Mouse (Mus musculus) lung, postnatal 36 days (tissue): ENCODE results near the gene Frmpd1.

Source experiments
- DNase-seq: peaks from one replicate; pipeline ENCODE4 v3.0.0; 2022; ENCODE audit warnings: mixed read lengths

The Frmpd1 gene

DNA sequence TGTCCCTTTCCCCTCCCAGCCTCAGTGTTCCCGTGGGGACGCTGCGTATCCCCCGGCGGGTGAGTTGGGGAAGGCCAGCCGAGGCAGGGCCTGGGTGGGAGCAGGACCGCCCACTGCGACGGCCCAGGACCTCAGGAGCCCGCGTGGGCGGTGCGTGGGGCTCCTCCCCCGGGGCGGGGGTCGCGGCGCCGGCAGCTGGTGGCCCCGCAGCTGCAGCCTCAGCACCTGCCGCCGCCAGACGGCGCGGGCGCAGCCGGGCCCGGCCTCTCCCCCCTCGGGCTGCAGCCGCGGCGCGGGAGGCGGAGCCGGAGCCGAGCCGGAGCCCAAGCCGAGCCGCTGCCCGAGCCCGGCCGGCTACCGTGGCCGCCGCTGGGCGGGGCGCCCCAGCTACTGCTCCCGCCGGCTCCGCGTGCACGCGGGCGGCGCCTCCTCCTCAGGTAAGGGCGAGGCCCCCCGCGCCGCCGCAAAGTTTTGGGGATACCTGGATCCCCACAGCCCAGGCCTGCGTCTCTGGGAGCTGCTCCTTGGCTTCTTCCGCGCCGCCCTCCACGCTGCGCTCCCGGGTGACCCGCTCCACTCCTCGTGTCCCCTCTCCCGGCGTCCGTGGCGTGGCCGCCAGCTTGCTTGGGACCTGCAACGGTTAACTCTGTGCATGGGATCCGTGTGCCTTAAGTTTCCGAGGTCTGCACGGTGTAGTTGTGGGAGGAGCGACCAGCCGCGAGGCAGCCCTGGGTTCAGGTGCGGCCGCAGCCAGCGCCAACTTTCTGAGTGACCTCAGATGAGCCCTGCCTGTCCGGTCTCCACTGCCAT, at the start of gene Frmpd1:
Gene Frmpd1, plus strand, starts transcription at position 355 of the 810 bp plus-strand sequence.
- DNase-seq: peak; percentile 54

DNA sequence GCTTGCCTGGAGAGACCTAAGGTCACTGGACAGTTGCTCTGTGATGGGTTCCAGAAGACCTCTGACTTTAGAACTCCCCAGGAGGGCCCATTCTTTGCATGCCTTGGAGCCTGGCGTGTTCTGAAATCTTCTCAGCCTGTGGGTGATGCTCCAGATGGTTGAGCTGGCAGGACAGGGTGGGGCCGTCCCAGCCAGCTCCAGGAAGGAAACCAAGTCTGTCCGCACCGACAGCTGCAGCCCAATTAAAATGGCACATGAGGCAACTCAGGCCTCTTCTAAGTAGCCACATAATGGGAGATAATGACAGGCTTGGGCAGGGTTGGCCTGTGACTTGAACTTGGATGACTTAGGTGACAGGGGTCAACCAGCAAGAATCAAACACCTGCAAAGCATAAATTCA, 47.0 kb upstream of the Frmpd1 start:
- DNase-seq: no peak

DNA sequence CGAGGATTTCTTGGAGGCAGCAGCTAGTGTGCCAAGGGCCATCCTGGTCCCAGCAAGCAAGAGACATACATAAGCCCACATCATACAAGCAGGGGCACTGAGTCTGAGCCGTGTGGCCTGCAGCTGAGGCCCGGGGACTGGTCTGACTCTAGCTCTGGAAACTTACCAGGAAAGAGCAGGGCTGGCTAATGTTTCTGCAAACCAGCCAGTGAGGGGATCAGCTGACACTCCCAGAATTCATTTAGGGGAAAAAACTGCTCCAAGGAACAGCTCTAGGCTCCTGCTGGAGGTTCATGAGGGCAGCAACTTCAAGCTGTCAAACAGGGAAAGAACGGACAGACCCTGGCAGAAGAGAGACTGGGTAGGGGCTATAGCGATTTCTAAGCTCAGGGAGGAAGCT, 42.8 kb upstream of the Frmpd1 start:
- DNase-seq: no peak

DNA sequence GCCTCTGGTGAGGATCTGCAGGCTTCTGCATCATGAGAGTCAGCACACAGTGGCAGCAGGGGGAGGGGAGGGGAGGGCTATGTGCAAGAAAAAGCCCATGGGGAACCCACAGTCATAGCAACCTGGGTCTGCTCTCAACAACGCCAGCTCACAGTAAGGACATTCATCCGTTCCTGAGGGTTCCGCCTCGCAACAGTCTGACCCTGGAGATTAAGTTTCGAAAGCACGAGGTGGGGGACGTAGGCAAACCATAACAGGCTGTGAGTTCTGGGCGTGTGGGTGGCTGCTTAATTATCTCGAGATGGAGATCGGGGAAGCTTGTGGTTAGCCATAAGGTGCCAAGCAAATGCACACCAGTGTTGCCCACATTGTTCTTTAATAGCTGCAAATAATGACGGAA, 42.3 kb upstream of the Frmpd1 start:
- no peak for DNase-seq

DNA sequence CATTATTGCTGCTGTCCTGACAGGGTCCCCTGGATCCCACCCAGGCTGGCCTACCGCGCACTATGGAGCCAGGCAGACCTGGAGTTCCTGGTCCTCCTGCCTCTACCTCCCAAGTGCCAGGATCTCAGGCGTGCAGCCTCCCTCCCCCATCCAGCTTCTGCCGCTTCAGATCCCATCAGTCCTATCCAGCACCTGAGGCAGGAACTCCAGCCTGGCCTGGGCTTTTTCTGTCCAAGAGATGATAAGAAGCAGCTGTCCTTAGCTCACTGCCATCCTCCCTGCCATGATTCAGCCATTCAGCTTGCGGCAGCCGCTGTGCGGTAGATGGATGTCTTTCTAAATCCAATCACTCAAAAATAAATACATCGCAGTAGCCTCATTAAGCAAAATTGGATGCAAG, 41.7 kb upstream of the Frmpd1 start:
- no peak for DNase-seq

DNA sequence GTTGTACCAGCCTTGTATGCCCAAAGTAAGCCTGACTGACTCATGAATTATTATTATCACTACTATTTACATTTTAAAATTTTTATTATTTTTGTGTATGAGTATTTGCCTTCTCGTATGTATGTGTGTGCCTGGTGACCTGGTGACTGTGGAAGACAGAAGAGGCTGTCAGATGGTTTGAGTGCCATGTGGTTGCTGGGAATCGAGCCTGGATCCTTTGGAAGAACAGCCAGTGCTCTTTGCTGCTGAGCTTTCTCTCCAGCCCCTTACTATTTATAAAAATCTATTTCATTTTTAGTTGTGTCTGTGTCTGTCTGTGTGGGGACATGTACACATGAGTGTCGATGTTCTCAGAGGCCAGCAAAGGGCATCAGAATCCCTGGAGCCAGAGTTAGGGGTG, 28.2 kb upstream of the Frmpd1 start:
- no peak for DNase-seq

DNA sequence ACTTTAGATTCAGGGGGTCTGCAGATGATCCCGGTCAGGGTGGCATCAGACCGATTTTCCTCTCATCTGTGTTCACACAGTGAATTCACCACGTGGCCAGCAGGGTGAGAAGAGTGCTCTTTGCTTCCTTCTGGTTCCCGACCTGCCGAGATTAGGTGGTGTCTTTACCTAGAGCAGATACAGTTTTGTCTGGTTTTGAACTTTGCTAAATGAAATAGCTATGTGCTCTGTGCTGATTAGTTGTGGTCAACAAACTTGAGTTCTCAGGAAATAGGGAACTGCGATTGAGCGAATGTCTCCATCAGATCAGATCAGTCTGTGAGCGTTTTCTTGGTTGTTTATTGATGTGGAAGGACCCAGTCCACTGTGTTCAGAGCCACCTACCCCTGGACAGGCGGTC, 26.1 kb upstream of the Frmpd1 start:
- DNase-seq: no peak

DNA sequence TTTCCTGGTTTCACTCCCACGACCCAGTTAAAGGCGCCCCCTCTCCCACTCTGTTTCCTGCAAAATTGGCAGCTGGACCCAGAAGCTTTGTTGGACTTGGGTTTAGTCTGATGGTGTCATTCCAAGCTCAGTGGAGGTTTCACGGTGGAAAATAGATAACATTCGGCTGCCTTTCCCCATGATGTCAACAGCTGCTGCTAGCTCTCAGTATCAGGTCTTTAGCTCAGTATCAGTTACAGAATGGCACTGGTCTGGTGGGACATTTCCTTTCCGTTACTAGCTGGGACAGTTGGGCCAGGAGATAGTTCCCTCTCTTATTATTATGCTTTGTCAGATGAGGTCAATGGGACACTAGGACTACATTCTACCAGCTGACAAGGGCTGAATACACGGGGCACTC, 23.9 kb upstream of the Frmpd1 start:
- DNase-seq: no peak

DNA sequence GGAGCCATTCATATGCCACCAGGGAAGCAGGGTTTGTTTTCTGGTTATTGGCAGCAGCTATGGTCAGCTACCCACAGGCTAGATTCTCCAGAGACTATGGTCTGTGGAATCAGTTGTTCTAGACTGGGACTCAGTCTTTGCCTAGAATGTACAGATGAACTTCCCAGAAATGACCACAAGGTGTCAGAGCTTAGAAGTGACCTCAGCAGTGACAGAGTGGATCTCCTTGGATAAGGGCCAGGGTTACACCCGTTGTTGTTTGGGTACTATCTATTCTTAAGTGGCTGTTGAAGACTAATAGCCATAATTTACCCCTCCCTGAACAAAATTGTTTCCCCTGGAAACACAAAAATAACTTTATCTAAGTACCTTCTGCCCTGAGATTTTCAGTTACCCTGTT, 21.0 kb upstream of the Frmpd1 start:
- DNase-seq: peak; percentile 66

DNA sequence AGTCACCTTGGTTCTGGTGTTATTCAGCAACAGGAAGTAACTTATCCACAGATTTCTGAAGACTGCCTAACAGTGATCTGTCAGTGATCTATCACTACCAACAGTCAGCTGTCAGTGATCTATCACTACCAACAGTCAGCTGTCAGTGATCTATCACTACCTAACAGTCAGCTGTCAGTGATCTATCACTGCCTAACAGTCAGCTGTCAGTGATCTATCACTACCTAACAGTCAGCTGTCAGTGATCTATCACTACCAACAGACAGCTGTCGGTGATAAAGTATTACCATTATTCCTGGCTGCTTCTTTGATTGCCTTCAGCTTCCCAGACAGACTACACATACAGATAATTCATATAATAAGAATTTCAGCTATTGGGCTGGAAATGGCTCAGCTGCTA, 19.2 kb upstream of the Frmpd1 start:
- no peak for DNase-seq

DNA sequence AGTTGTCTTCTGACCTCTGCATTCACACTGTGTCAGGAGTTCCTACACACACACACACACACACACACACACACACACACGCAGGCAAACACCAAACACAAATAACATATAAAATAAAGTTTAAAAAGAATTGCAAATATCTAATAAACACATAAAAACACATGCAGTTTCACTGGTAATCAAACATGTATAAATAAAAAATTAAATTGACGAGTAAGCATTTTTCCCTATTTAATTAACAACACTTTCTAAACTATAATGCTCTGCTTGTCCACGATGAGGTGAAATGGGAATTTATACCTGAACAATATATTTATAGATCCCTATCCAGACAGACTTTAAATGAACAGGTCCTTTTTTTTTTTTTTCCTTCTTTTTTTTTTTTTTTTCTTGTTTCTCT, 18.7 kb upstream of the Frmpd1 start:
- no peak for DNase-seq

DNA sequence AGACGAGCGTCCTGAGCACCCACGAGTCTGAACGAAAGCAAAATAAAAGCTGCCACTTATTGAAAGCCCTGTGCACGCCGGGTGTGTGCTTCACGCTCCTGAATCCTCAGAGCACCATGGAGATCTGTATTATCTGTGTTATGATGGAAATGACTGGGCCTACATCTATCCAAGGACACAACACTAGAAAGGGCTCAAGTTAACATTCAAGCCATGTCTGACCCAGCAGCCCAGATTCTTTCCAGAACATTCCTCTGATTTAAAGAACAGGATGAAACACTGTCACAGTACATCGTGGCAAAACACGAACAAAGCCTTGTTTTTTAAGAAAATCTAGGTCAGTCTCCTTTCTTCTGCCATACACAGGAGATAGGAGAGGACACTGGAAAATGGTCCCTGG, 13.3 kb upstream of the Frmpd1 start:
- no peak for DNase-seq

DNA sequence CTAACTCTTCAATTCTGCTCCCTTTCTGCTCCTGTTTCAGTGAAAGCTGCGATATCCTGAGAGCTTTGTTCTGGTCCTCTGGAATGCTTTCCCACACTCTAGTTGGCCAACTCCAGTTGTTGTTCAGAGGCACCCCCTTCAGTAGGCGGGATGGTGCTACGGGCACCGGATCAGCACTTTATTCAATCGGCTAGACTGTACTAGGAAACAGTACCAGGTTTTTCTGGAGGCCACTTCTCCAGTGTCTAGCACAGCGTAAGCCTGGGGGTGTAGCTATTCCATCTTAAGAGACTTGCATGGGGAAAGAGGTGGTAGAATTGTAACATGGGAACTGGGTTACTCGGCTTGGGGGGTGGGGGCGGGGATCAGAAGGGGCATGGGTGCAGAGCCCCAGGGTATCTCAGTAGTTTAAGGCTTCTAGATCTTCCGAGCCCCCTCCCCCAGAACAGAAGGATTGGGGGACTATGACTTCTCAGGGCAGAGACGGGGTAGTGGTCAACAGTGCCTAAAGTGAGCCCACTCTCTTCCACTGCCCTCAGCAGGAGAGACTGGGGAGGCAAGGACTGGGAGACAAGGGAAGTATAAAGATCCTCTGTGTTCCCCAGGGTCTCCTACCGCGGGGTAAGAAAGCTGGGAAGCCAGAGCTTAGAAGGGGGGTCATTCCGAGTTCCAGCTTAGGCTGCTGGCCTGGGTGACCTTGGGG, 706 bp upstream of the Frmpd1 start:
- DNase-seq: no peak

DNA sequence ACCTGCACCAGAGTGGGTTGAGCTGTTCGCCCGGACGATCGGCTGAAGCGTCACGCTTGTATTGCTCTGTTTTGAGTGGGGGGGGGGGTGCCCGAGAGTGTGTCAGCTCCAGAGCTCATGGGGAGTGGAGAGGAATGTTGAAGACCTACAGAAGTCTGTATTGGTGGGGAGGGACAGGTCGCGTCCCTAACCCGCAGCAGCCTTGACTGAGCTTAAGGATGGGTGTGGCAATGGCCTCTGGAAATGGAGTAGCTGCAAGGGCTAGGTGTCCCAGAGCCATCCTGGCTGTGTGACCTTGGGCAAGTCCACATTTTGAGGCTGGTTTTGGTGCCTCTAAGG, 625 bp downstream of the Frmpd1 start:
- DNase-seq: no peak

DNA sequence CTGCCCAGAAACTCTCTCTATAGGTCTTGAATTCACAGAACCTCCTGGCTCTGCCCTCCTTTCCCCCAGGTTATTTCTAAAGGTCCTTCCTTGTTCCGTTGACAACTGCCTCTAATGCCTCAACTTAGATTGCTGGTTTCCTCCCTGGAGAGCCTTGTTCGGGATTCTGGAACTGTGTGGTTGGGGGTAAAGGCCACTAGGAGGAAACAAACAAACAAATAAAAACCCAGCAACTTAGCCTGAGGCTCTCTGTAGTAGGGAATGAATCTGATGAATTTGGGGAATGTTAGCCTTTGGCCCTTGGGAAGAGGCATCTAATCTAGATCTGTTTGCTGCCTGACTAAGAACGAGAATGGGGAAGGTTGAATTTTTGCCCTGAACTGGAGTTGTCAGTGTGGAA, 13.6 kb downstream of the Frmpd1 start:
- DNase-seq: no peak

DNA sequence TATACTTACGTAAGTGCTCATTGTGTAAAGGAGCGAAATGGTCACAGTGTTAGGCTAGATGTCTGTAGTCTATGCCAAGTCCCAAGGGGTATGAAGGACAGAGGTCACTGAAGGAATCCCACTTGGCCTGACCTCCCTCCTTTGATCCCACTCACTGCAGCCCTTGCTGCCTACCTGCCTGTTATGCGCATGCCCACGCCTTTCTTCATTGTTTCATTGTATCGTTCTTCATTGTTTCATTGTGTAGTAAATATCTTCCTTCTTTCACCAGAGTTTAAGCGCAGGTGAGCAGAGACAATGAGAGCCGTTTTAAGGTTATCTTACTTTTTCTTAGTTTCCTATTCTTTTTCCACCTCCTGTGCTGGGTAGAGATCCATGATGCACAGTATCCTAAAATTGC, 18.6 kb downstream of the Frmpd1 start:
- no peak for DNase-seq

DNA sequence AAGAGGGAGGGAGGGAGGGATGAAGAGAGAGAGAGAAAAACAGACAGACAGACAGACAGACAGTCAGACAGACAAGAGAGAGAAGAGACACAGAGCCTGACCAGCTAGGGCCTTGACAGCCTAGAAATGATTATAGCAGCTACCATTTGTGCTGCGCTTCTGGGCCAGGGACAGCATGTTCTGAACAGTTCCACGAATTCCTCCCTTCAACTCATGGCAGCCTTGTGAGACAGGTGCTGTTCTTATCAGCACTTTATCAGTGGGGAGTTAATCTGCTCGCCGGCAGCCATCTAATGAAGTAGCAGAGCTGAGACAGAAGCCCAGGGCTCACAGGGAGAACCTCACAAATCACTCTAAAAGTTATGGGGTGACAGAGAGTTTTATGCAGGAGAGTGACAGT, 22.8 kb downstream of the Frmpd1 start:
- DNase-seq: no peak

DNA sequence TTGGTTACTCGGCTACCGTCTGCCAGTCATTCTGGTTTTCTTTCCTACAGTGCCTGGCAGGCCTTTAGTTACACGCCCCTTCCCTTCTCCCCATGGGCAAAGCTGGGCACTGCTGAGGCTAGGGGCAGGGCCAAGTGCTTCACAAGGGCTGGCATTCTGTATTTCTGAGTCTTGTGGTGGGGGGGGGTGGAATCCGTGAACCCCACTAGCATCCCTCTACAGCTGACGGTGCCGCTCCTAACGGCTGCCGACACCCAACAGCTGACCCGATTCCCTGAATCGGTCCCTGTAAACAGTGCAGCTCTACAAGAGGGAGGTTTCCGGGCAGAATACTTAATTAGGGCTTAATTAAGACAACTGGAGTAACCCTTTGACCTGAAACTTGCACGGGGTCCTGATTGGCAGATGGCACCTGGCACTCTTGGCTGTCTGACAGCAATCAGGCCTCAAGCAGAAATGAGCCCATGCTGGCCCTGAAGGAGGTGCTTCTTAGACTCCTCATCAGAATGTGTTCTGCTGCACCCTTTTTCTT, 24.2 kb downstream of the Frmpd1 start:
- no peak for DNase-seq

DNA sequence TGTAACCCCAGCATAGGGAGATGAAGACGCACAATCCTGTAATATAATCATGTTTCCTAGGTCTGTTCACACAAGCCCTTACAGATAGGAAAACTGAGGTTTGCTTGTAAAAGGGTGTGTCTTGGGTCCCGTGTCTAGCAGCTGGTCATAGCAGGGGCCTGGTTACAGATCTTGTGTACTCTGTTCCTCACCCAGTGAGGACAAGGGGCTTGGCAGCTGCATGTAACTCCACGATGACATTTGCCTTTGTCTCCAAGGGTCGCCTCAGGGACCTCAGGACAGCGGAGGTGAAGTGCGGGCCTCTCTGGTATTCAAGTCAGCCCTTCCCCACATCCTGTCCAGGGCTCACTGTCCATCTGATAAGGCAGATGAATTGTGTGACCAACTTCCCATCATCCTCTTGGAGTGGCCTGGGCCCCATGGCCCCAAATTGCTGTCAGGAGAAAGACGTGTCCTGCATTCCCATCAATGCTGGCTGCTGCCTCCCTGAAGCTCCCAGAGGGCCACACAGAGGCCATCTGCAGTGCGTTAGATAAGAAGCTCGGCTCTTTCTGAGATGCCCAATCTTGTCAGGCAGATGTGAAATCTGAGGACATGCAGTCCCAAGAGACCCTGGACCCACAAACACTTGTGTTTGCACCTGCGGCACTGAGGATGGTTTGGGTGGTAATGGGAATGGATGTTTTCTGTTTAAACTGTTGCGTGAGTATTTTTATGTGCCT, 27.8 kb downstream of the Frmpd1 start:
- DNase-seq: no peak

DNA sequence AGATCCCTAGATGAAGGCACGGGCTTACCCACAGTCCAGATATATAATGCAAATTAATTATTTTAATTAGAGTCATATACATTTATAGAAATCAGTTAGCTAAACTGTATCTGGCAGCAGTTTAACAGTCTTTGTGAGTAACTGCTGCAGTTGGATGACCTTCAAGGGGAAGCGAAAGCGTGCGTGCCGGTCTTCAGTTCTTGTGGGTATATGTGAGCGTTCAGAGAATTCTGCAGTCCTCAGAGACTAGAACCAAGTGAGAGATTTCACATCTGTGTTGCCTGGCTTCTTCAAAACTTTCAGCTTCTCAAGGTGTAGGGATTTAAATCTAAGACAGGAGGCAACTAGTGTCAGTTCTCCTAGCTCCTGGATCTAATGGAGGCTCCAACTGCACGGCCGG, 35.3 kb downstream of the Frmpd1 start:
- no peak for DNase-seq

DNA sequence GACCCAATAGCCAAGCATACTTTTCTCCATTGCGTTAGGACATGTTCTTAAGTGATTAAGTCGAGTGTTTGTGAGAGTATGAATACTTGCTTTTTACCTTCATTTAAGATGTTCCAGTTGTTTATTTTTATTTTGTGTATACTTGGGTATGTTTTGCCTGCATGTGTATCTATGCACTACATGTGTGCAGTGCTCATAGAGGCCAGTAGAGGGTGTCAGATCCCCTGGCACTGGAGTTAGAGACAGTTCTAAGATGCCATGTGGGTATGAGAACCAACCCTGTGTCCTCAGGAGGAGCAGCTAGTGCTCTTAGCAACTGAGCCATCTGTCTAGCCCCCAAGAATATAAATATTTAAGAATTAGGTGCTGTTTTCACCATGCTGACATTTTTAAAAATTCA, 37.7 kb downstream of the Frmpd1 start:
- DNase-seq: no peak

DNA sequence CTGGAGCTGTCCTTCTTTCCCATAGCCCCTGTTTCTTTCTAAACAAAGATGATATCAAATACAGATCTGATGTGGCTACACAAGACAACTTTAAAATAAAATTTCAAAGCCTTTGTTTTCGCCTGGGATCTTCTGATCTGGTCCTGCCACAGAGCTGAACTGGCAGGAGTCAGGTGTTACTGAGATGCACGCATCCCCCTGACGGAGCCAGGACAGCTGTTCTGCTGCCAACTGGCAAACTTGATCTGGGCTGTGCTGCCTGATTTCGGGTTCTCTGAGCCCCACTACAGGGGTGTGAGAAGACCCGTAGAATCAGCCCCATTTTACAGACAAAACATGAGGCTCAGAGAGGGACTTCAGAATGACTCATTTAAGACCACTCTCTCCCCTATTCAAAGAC, 45.6 kb downstream of the Frmpd1 start:
- DNase-seq: no peak

DNA sequence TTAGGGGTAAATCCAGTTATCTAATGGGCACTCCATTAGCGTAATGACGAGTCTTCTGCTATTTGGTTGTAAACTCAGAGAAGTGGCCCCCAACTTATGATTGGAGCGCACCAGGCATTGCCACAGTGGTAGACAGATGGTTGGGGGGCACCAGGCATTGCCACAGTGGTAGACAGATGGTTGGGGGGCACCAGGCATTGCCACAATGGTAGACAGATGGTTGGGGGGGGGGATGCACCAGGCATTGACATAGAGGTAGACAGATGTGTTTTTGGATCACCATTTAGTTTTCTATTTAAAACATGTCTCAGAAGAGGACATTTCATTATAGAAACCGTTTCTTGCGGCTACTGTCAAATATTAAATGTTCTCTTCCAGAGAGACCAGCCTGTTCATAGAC, 53.6 kb downstream of the Frmpd1 start:
- no peak for DNase-seq

DNA sequence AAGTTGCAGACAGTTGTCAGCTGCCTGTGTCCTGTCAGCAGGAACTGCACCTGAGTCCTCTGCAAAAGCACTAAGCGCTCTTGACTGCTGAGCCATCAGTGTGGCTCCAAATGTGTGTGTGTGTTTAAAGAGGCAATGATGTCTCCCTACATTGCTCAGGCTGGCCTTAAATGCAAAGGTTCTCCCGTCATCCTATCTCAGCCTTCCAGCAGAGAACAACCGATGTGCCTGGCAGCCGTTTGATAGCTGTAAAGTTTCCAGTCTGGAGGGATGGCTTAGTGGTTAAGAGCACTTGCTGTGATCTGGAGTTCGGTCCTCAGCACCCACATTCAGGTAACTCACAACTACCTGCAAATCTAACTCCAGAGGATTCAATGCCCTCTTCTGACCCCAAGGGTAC, 56.7 kb downstream of the Frmpd1 start:
- DNase-seq: no peak
